Mouse (Mus musculus): ENCODE measurements at regions not wholly inside any gene's neighbourhood (a gene's known extent, or its start where the extent isn't known, plus 50 kb on each side); places are given as distances from the start of the nearest gene placed in this dataset.
A peak's percentile ranks its signal among the peaks of the same experiment; 100 is the strongest.

GRCm38 (mm10) chr14:46566681-46567410 is 176.4 kb upstream of the Bmp4 start:
- H3K27ac ChIP-seq (ENCODE audit: insufficient read depth, low read length): no peak overlapping the region
- H3K27me3 ChIP-seq (ENCODE audit: control insufficient read depth, insufficient read depth, low read length): no peaks in the 10 kb centered on the region
- no peak for TF ChIP-seq POLR2A (IDR thresholded peaks at IDR 0.05; ENCODE audit: borderline replicate concordance, insufficient read depth, low read length)
- TF ChIP-seq CTCF (IDR thresholded peaks at IDR 0.05; ENCODE audit: borderline replicate concordance, insufficient read depth, low read depth, low read length): no peak
- WGBS: 69% methylated on average over 9 of the region's 9 CpGs
- no peak overlapping the region for H3K4me3 ChIP-seq (replicated peaks; ENCODE audit: insufficient read depth, low read depth, low read length)
- H3K4me1 ChIP-seq (ENCODE audit: control insufficient read depth, insufficient read depth, low read length): no peaks in the 10 kb centered on the region; the same call in 1 of the 2 replicates
- DNase-seq: no peak

- WGBS: 18% methylated on average over 3 of the region's 3 CpGs
These were observed 174.5 kb upstream of the Bmp4 start for GRCm38 (mm10) chr14:46564998-46565397.

GRCm38 (mm10) chr14:46562016-46562415 is 171.5 kb upstream of the Bmp4 start:
- no peaks in the 10 kb centered on the region for H3K27me3 ChIP-seq (ENCODE audit: control insufficient read depth, insufficient read depth, low read length)
- no peak for DNase-seq
- no peaks in the 10 kb centered on the region for H3K4me1 ChIP-seq (ENCODE audit: control insufficient read depth, insufficient read depth, low read length)
- H3K4me3 ChIP-seq (replicated peaks; ENCODE audit: insufficient read depth, low read depth, low read length): no peak overlapping the region
- TF ChIP-seq CTCF (IDR thresholded peaks at IDR 0.05; ENCODE audit: borderline replicate concordance, insufficient read depth, low read depth, low read length) (no peak), POLR2A (IDR thresholded peaks at IDR 0.05; ENCODE audit: borderline replicate concordance, insufficient read depth, low read length) (no peak)
- H3K27ac ChIP-seq (ENCODE audit: insufficient read depth, low read length): no peak overlapping the region
- WGBS: 84% methylated on average over 5 of the region's 5 CpGs

More at GRCm38 (mm10) chr14:46564998-46565397, 174.5 kb upstream of the Bmp4 start:
- Histone ChIP-seq H3K27ac (ENCODE audit: insufficient read depth, low read length) (no peak overlapping the region), H3K4me1 (ENCODE audit: control insufficient read depth, insufficient read depth, low read length) (no peaks in the 10 kb centered on the region; the same call in 1 of the 2 replicates), H3K4me3 (replicated peaks; ENCODE audit: insufficient read depth, low read depth, low read length) (no peak overlapping the region), H3K27me3 (ENCODE audit: control insufficient read depth, insufficient read depth, low read length) (no peaks in the 10 kb centered on the region)
- peak; percentile 13 to 17 for DNase-seq
- TF ChIP-seq POLR2A (IDR thresholded peaks at IDR 0.05; ENCODE audit: borderline replicate concordance, insufficient read depth, low read length) (no peak), CTCF (IDR thresholded peaks at IDR 0.05; ENCODE audit: borderline replicate concordance, insufficient read depth, low read depth, low read length) (peak; percentile 53)

GRCm38 (mm10) chr14:46553239-46553638 is 162.8 kb upstream of the Bmp4 start:
- Histone ChIP-seq H3K4me3 (replicated peaks; ENCODE audit: insufficient read depth, low read depth, low read length) (no peak overlapping the region), H3K27me3 (ENCODE audit: control insufficient read depth, insufficient read depth, low read length) (no peaks in the 10 kb centered on the region), H3K4me1 (ENCODE audit: control insufficient read depth, insufficient read depth, low read length) (no peaks in the 10 kb centered on the region), H3K27ac (ENCODE audit: insufficient read depth, low read length) (no peak overlapping the region)
- WGBS: 95% methylated on average over 2 of the region's 2 CpGs
- TF ChIP-seq CTCF (IDR thresholded peaks at IDR 0.05; ENCODE audit: borderline replicate concordance, insufficient read depth, low read depth, low read length): no peak
- no peak for TF ChIP-seq POLR2A (IDR thresholded peaks at IDR 0.05; ENCODE audit: borderline replicate concordance, insufficient read depth, low read length)
- DNase-seq: no peak

- Histone ChIP-seq H3K27ac (ENCODE audit: insufficient read depth, low read length) (no peak overlapping the region), H3K4me3 (replicated peaks; ENCODE audit: insufficient read depth, low read depth, low read length) (no peak overlapping the region), H3K4me1 (ENCODE audit: control insufficient read depth, insufficient read depth, low read length) (no peaks in the 10 kb centered on the region), H3K27me3 (ENCODE audit: control insufficient read depth, insufficient read depth, low read length) (no peaks in the 10 kb centered on the region)
- WGBS: 79% methylated on average over 6 of the region's 6 CpGs
- TF ChIP-seq POLR2A (IDR thresholded peaks at IDR 0.05; ENCODE audit: borderline replicate concordance, insufficient read depth, low read length) (no peak), CTCF (IDR thresholded peaks at IDR 0.05; ENCODE audit: borderline replicate concordance, insufficient read depth, low read depth, low read length) (no peak)
- DNase-seq: no peak
These were observed 155.7 kb upstream of the Bmp4 start for GRCm38 (mm10) chr14:46546146-46546545.

- WGBS: 92% methylated on average over 6 of the region's 6 CpGs
- DNase-seq: no peak
- Histone ChIP-seq H3K27ac (ENCODE audit: insufficient read depth, low read length) (no peak overlapping the region), H3K27me3 (ENCODE audit: control insufficient read depth, insufficient read depth, low read length) (no peaks in the 10 kb centered on the region), H3K4me1 (ENCODE audit: control insufficient read depth, insufficient read depth, low read length) (no peaks in the 10 kb centered on the region), H3K4me3 (replicated peaks; ENCODE audit: insufficient read depth, low read depth, low read length) (no peak overlapping the region)
- TF ChIP-seq CTCF (IDR thresholded peaks at IDR 0.05; ENCODE audit: borderline replicate concordance, insufficient read depth, low read depth, low read length): no peak
- TF ChIP-seq POLR2A (IDR thresholded peaks at IDR 0.05; ENCODE audit: borderline replicate concordance, insufficient read depth, low read length): no peak
These were observed 149.2 kb upstream of the Bmp4 start for GRCm38 (mm10) chr14:46539466-46540187.

- no peak for DNase-seq
- Histone ChIP-seq H3K27me3 (ENCODE audit: control insufficient read depth, insufficient read depth, low read length) (no peaks in the 10 kb centered on the region), H3K4me3 (replicated peaks; ENCODE audit: insufficient read depth, low read depth, low read length) (no peak overlapping the region), H3K4me1 (ENCODE audit: control insufficient read depth, insufficient read depth, low read length) (no peaks in the 10 kb centered on the region), H3K27ac (ENCODE audit: insufficient read depth, low read length) (no peak overlapping the region)
- TF ChIP-seq POLR2A (IDR thresholded peaks at IDR 0.05; ENCODE audit: borderline replicate concordance, insufficient read depth, low read length) (no peak), CTCF (IDR thresholded peaks at IDR 0.05; ENCODE audit: borderline replicate concordance, insufficient read depth, low read depth, low read length) (no peak)
- WGBS: 89% methylated on average over 10 of the region's 10 CpGs
These were observed 145.7 kb upstream of the Bmp4 start for GRCm38 (mm10) chr14:46536002-46536762.
